Mouse (Mus musculus) MEL (cell line): ENCODE results near the gene Ugt2a3. TPM values are rescaled to one million over a fixed set of nuclear protein-coding genes. Genes with fewer than 3 reads are reported as not detected.

Source experiments
- DNase-seq: peaks from one replicate; pipeline ENCODE4 v3.0.0; 2011; ENCODE audit warnings: low read depth, low spot score
- H3K27ac ChIP-seq: 2 replicates; pipeline ENCODE4 v1.5.1; 2012; ENCODE audit warnings: low read depth, mild to moderate bottlenecking, control low read depth, low read length, moderate library complexity; ENCODE audit not compliant: control insufficient read depth
- H3K27me3 ChIP-seq, 2 experiments: fragments of 150-350 bp in 1 of 2; sonication (generic) in 1 of 2; 2 replicates each; pipeline ENCODE4 v1.6.1; 2012; ENCODE audit warnings: low read length in 2 of 2, mild to moderate bottlenecking in 2 of 2, improper control_type of control experiment in 1 of 2, moderate library complexity in 1 of 2; ENCODE audit not compliant: insufficient read depth in 2 of 2, control insufficient read depth in 1 of 2
- H3K36me3 ChIP-seq, 2 experiments: 2 replicates each; pipeline ENCODE4 v1.6.1; 2012 to 2014; ENCODE audit warnings: low read length in 2 of 2, improper control_type of control experiment in 1 of 2, inconsistent platforms in 1 of 2, mild to moderate bottlenecking in 1 of 2; ENCODE audit not compliant: insufficient read depth in 2 of 2, control insufficient read depth in 1 of 2
- H3K4me1 ChIP-seq, 2 experiments: fragments of 150-350 bp in 1 of 2; sonication (generic) in 1 of 2; 2 replicates each; pipeline ENCODE4 v1.6.1; 2012; ENCODE audit warnings: low read length in 2 of 2, improper control_type of control experiment in 1 of 2, mild to moderate bottlenecking in 1 of 2; ENCODE audit not compliant: insufficient read depth in 2 of 2, control insufficient read depth in 1 of 2
- H3K4me3 ChIP-seq, 2 experiments: fragments of 150-350 bp in 1 of 2; sonication (generic) in 1 of 2; 2 replicates each; pipeline ENCODE4 v1.5.1; 2012; ENCODE audit warnings: low read depth in 2 of 2, low read length in 2 of 2, mild to moderate bottlenecking in 2 of 2, moderate library complexity in 2 of 2, control low read depth in 1 of 2, improper control_type of control experiment in 1 of 2; ENCODE audit not compliant: control insufficient read depth in 1 of 2, insufficient read depth in 1 of 2
- H3K79me2 ChIP-seq: 2 replicates; pipeline ENCODE4 v1.6.1; 2012; ENCODE audit warnings: mild to moderate bottlenecking, low read length, moderate library complexity; ENCODE audit not compliant: control insufficient read depth, poor library complexity, insufficient read depth
- H3K9ac ChIP-seq: 2 replicates; pipeline ENCODE4 v1.6.1; 2012; ENCODE audit warnings: low read depth, mild to moderate bottlenecking, control low read depth, low read length, moderate library complexity; ENCODE audit not compliant: control insufficient read depth, poor library complexity, severe bottlenecking
- H3K9me3 ChIP-seq: fragments of 150-350 bp; sonication (generic); replicated peaks from 2 replicates; pipeline ENCODE4 v1.6.1; 2012; ENCODE audit warnings: mild to moderate bottlenecking, low read length, improper control_type of control experiment, moderate library complexity; ENCODE audit not compliant: insufficient read depth
- ELF1 ChIP-seq: IDR thresholded peaks from 2 replicates; pipeline ENCODE4 v1.6.1; 2014; ENCODE audit warnings: low read depth, mild to moderate bottlenecking, inconsistent platforms, low read length, improper control_type of control experiment, moderate library complexity
- EP300 ChIP-seq, 2 experiments: IDR thresholded peaks; 2 replicates each; pipeline ENCODE4 v1.6.1; 2011; ENCODE audit warnings: improper control_type of control experiment in 2 of 2, low read length in 2 of 2, low read depth in 1 of 2, mild to moderate bottlenecking in 1 of 2
- GABPA ChIP-seq: IDR thresholded peaks from 2 replicates; pipeline ENCODE4 v1.6.1; 2012; ENCODE audit warnings: low read depth, mild to moderate bottlenecking, inconsistent platforms, low read length, improper control_type of control experiment, moderate library complexity
- MAZ ChIP-seq: IDR thresholded peaks from 2 replicates; pipeline ENCODE4 v1.6.1; 2012; ENCODE audit warnings: low read depth, mild to moderate bottlenecking, inconsistent platforms, low read length, improper control_type of control experiment
- POLR2A ChIP-seq, 2 experiments: IDR thresholded peaks; 2 replicates each; pipeline ENCODE4 v1.6.1; 2011 to 2012; ENCODE audit warnings: low read length in 2 of 2, mild to moderate bottlenecking in 2 of 2, control low read depth in 1 of 2, improper control_type of control experiment in 1 of 2, low read depth in 1 of 2, moderate library complexity in 1 of 2; ENCODE audit not compliant: control insufficient read depth in 1 of 2, insufficient read depth in 1 of 2, poor library complexity in 1 of 2
- RAD21 ChIP-seq: IDR thresholded peaks from 2 replicates; pipeline ENCODE4 v1.6.1; 2011; ENCODE audit warnings: mild to moderate bottlenecking, low read depth, low read length, improper control_type of control experiment
- SIN3A ChIP-seq: IDR thresholded peaks from 2 replicates; pipeline ENCODE4 v1.6.1; 2012; ENCODE audit warnings: low read length, improper control_type of control experiment, inconsistent platforms
- TBP ChIP-seq: IDR thresholded peaks from 2 replicates; pipeline ENCODE4 v1.8.0; 2011; ENCODE audit warnings: low read depth, low read length, improper control_type of control experiment
- TCF12 ChIP-seq: IDR thresholded peaks from 2 replicates; pipeline ENCODE4 v1.6.1; 2014; ENCODE audit warnings: low read depth, mild to moderate bottlenecking, inconsistent platforms, low read length, improper control_type of control experiment, moderate library complexity
- USF1 ChIP-seq: IDR thresholded peaks from 2 replicates; pipeline ENCODE4 v1.6.1; 2014; ENCODE audit warnings: low read depth, mild to moderate bottlenecking, inconsistent platforms, low read length, improper control_type of control experiment, moderate library complexity
- polyA plus RNA-seq, 2 experiments: library from polyadenylated mRNA; stranded (reverse) in 1 of 2; unstranded in 1 of 2; fragments of >175 nt in 1 of 2; fragments of >200 nt in 1 of 2; gene quantifications; 2 replicates each; pipeline versions ENCODE4 v1.2.1 to v1.2.4; 2012; ENCODE audit warnings: low replicate concordance in 2 of 2, low read depth in 1 of 2; ENCODE audit not compliant: insufficient read length in 2 of 2, insufficient read depth in 1 of 2, missing spikeins in 1 of 2
- total RNA-seq: library from RNA; depleted of rRNA; stranded (reverse); fragments of 300-350 nt; gene quantifications from 2 replicates; pipeline ENCODE4 v1.2.3, GENCODE M21; 2012; rRNA removed

The Ugt2a3 gene
- total RNA-seq (not detected in 2 replicates), polyA plus RNA-seq (not detected)

GRCm38 (mm10) chr5:87336961-87337697, at the start of gene Ugt2a3:
TSS of gene Ugt2a3 (minus strand) at chr5:87337195.
- Histone ChIP-seq H3K36me3 (no peaks in the 10 kb centered on the region), H3K4me1 (no peaks in the 10 kb centered on the region), H3K4me3 (no peak within 1 kb of the TSS), H3K9me3 (no peaks in the 10 kb centered on the region), H3K27me3 (no peaks in the 10 kb centered on the region), H3K79me2 (no peaks in the 10 kb centered on the region), H3K27ac (no peak within 1 kb of the TSS), H3K9ac (no peak within 1 kb of the TSS)
- no peak for TF ChIP-seq SIN3A
- no peak for TF ChIP-seq TBP
- no peak for TF ChIP-seq TCF12
- TF ChIP-seq USF1 = no peak
- no peak for TF ChIP-seq RAD21
- no peak for DNase-seq

- H3K27me3 ChIP-seq = no peaks in the 10 kb centered on the region
- DNase-seq = no peak
- H3K36me3 ChIP-seq = no peaks in the 10 kb centered on the region
- no peaks in the 10 kb centered on the region for H3K4me1 ChIP-seq
- no peaks in the 10 kb centered on the region for H3K79me2 ChIP-seq
- no peaks in the 10 kb centered on the region for H3K9me3 ChIP-seq
- no peak overlapping the region for H3K27ac ChIP-seq
- TF ChIP-seq MAZ = no peak
- H3K9ac ChIP-seq = no peak overlapping the region
- no peak overlapping the region for H3K4me3 ChIP-seq
Measured at GRCm38 (mm10) chr5:87380234-87380633, 43.2 kb upstream of the Ugt2a3 start.

- TF ChIP-seq GABPA = no peak
- TF ChIP-seq ELF1 = no peak
- no peak for TF ChIP-seq POLR2A (IDR thresholded peaks at IDR 0.05; ENCODE audit: control insufficient read depth in 1 of 2, insufficient read depth in 1 of 2, low read depth in 1 of 2, low read length in 2 of 2, poor library complexity in 1 of 2)
- no peak for TF ChIP-seq EP300 (IDR thresholded peaks at IDR 0.05; ENCODE audit: low read depth in 1 of 2, low read length in 2 of 2)
- Histone ChIP-seq H3K27me3 (no peaks in the 10 kb centered on the region), H3K4me3 (no peak overlapping the region), H3K36me3 (no peaks in the 10 kb centered on the region), H3K9ac (no peak overlapping the region), H3K4me1 (no peaks in the 10 kb centered on the region), H3K9me3 (no peaks in the 10 kb centered on the region), H3K27ac (no peak overlapping the region), H3K79me2 (no peaks in the 10 kb centered on the region)
- no peak for DNase-seq
Measured at GRCm38 (mm10) chr5:87379825-87380224, 42.8 kb upstream of the Ugt2a3 start.
